Mouse (Mus musculus): ENCODE results near the gene Nap1l1. TPM values are rescaled to one million over a fixed set of nuclear protein-coding genes. Genes with fewer than 3 reads are reported as not detected.

Nap1l1 gene
- polyA plus RNA-seq, 1 experiment from 2014 or later, result 265 TPM

DNA sequence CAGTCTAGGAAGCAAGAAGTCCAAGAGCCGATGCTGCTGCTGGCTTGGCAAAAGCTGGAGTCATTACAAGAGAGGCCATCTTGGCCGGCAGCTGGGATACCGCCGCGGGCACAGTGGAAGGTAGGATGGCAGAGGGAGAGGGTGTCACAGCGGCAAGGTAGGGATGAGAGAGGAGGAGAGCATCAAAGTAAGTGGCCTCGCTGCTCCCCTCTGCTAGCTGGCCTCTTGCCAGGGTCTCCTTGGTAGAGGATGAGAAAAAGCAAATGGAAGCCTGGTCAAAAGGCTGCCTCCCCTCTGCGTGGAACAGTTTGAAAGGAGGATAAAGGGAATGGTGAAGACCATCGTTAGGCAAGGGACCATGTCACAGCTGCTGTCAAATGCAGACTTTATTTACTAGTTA, 14.0 kb upstream of the Nap1l1 start:
- H3K9ac ChIP-seq, result no peak overlapping the region
- H3K4me1 ChIP-seq, result peaks cover 8% of the 10 kb centered on the region
- no peaks in the 10 kb centered on the region for H3K27me3 ChIP-seq
- H3K9me3 ChIP-seq (replicated peaks), result no peaks in the 10 kb centered on the region
- no peak overlapping the region for H3K4me3 ChIP-seq
- ATAC-seq (ENCODE audit: low FRiP score), result no peak
- H3K27ac ChIP-seq, result no peak overlapping the region
- H3K36me3 ChIP-seq, result no peaks in the 10 kb centered on the region
- H3K4me2 ChIP-seq (replicated peaks), result no peak overlapping the region
- WGBS, result 76% methylated on average over 9 of the region's 9 CpGs

DNA sequence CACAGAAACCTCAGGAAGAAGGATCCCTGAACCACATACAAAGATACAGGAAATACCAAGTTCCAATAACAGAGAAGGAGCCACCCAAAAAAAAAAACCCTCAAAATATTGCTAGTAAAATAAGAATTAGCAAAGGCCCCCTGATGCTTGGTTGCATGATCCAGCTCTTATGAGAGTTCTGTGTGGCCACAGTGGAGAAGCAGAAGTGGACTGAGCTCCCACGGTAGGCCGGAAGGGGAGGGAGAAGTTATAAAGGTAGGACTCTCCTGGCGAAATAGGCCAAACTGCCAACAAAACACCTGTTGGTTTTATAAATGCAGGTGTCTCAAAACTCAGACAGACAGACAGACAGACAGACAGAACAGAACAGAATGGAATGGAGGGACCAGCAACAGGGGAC, 13.1 kb upstream of the Nap1l1 start:
- 80% methylated on average over 3 of the region's 3 CpGs for WGBS
- ATAC-seq (ENCODE audit: low FRiP score), result no peak

GRCm38 (mm10) chr10:111460381-111460780, 12.6 kb upstream of the Nap1l1 start:
- Histone ChIP-seq H3K27ac (no peak overlapping the region), H3K36me3 (no peaks in the 10 kb centered on the region), H3K9ac (no peak overlapping the region), H3K27me3 (no peaks in the 10 kb centered on the region), H3K9me3 (replicated peaks) (no peaks in the 10 kb centered on the region), H3K4me2 (replicated peaks) (no peak overlapping the region), H3K4me3 (no peak overlapping the region), H3K4me1 (peaks cover 8% of the 10 kb centered on the region)
- ATAC-seq (ENCODE audit: low FRiP score), result peak; percentile 40
- WGBS, result 8% methylated on average over 4 of the region's 4 CpGs

More for the DNA sequence above, 13.1 kb upstream of the Nap1l1 start:
- H3K27me3 ChIP-seq, result no peaks in the 10 kb centered on the region
- H3K4me1 ChIP-seq, result peaks cover 8% of the 10 kb centered on the region
- no peaks in the 10 kb centered on the region for H3K9me3 ChIP-seq (replicated peaks)
- no peak overlapping the region for H3K4me2 ChIP-seq (replicated peaks)
- H3K36me3 ChIP-seq, result no peaks in the 10 kb centered on the region
- no peak overlapping the region for H3K9ac ChIP-seq
- no peak overlapping the region for H3K27ac ChIP-seq
- H3K4me3 ChIP-seq, result no peak overlapping the region

- Histone ChIP-seq H3K9ac (no peak overlapping the region), H3K36me3 (no peaks in the 10 kb centered on the region), H3K4me2 (replicated peaks) (no peak overlapping the region), H3K27me3 (no peaks in the 10 kb centered on the region), H3K27ac (no peak overlapping the region), H3K4me3 (no peak overlapping the region), H3K4me1 (peaks cover 4% of the 10 kb centered on the region), H3K9me3 (replicated peaks) (no peaks in the 10 kb centered on the region)
- WGBS, result 95% methylated on average over 1 of the region's 1 CpGs
- ATAC-seq (ENCODE audit: low FRiP score), result no peak
These were observed 8.2 kb upstream of the Nap1l1 start for GRCm38 (mm10) chr10:111464833-111465232.

- no peak overlapping the region for H3K27ac ChIP-seq
- no peaks in the 10 kb centered on the region for H3K27me3 ChIP-seq
- no peaks in the 10 kb centered on the region for H3K9me3 ChIP-seq (replicated peaks)
- H3K36me3 ChIP-seq, result no peaks in the 10 kb centered on the region
- H3K4me3 ChIP-seq, result no peak overlapping the region
- no peak overlapping the region for H3K4me2 ChIP-seq (replicated peaks)
- 35% methylated on average over 2 of the region's 2 CpGs for WGBS
- no peak overlapping the region for H3K9ac ChIP-seq
- no peak for ATAC-seq (ENCODE audit: low FRiP score)
- peaks cover 2% of the 10 kb centered on the region for H3K4me1 ChIP-seq
These were observed 7.6 kb upstream of the Nap1l1 start for GRCm38 (mm10) chr10:111465409-111465808.

DNA sequence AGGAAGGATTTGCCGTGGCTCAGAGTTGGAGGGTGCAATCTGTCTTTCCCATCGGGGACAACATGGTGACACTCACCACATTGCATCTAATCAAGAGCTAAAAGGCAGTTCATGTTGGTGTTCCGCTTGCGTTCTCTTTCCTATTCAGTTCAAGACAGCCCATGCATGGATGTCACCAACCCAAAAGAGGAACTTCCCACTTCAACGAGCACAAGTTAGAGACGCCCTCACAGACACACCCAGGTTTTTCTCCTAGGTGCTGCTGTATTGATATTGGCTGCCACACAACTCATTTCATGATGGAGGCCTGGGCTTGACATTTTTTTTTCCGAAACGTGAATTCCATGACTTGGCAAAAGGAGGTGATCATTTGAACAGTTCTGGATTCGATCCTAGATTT, 1.9 kb upstream of the Nap1l1 start:
- H3K27ac ChIP-seq, result no peak overlapping the region
- no peak overlapping the region for H3K9ac ChIP-seq
- H3K36me3 ChIP-seq, result no peaks in the 10 kb centered on the region
- 76% methylated on average over 9 of the region's 9 CpGs for WGBS
- H3K4me2 ChIP-seq (replicated peaks), result no peak overlapping the region
- no peak overlapping the region for H3K4me3 ChIP-seq
- no peaks in the 10 kb centered on the region for H3K9me3 ChIP-seq (replicated peaks)
- no peak for ATAC-seq (ENCODE audit: low FRiP score)
- peaks cover 19% of the 10 kb centered on the region for H3K4me1 ChIP-seq
- H3K27me3 ChIP-seq, result no peaks in the 10 kb centered on the region

DNA sequence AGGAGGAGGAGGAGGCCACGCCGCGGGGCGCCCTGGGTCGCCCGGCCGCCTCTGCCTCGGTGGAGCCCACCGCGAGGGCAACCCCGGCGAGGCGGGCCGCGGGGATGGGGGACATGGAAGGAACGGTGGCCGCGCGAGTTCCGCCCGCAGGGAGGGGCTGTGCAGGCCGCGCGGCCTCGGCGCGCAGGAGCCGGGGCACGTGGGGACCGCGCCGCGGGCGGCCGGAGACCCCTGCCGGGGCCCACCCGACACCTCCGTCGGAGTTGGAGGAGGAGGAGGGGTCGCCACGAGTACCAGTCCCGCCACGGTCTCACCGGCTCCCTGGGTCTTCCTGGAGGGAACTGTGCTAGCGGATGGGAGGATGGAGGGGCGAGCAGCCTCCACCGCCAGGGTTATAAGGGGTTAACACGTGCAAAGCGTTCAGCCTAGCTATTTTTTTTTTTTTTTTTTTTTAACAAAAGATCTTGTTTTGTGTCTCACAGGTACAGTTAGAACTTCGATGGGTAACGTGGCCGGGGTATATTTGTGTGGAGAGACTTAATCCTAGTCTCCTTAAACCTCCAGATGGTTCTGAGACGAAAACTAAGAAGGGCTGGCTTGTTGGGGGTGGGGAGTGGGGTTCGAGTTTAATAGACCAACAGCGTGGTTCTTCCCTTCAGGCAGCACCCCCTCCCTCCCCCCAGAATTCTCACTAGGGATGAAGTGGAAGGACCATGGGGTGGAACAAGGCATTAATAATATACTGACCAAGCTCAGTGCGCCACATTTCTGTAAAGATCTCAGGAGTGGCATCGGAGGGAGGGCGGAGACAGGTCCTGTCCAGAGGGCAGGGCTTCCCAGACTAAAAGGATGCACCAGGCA, 718 bp downstream of the Nap1l1 start:
- no peaks in the 10 kb centered on the region for H3K36me3 ChIP-seq
- H3K4me1 ChIP-seq, result peaks cover 25% of the 10 kb centered on the region
- H3K9me3 ChIP-seq (replicated peaks), result no peaks in the 10 kb centered on the region
- ATAC-seq (ENCODE audit: low FRiP score), result peak; percentile 80
- WGBS, result under 1% methylated on average over 55 of the region's 58 CpGs
- H3K4me2 ChIP-seq (replicated peaks), result peak overlapping the region; percentile 70
- H3K27me3 ChIP-seq, result no peaks in the 10 kb centered on the region
- peak overlapping the region; percentile 97 for H3K4me3 ChIP-seq
- peak overlapping the region; percentile 99 for H3K27ac ChIP-seq
- peak overlapping the region; percentile 98 for H3K9ac ChIP-seq

- Histone ChIP-seq H3K4me1 (peaks cover 29% of the 10 kb centered on the region), H3K4me3 (no peak overlapping the region), H3K27ac (no peak overlapping the region), H3K4me2 (replicated peaks) (0 out of 2 replicates have a peak overlapping the region, but pooled peaks have one; percentile 19), H3K9ac (no peak overlapping the region), H3K36me3 (peaks cover 2% of the 10 kb centered on the region), H3K9me3 (replicated peaks) (no peaks in the 10 kb centered on the region), H3K27me3 (no peaks in the 10 kb centered on the region)
- WGBS, result 51% methylated on average over 4 of the region's 4 CpGs
- ATAC-seq (ENCODE audit: low FRiP score), result no peak
These were observed 3.3 kb downstream of the Nap1l1 start for GRCm38 (mm10) chr10:111476301-111476700.

- ATAC-seq (ENCODE audit: low FRiP score), result no peak
- Histone ChIP-seq H3K4me2 (replicated peaks) (no peak overlapping the region), H3K4me1 (peaks cover 29% of the 10 kb centered on the region), H3K9me3 (replicated peaks) (no peaks in the 10 kb centered on the region), H3K9ac (no peak overlapping the region), H3K27me3 (no peaks in the 10 kb centered on the region), H3K27ac (no peak overlapping the region), H3K4me3 (no peak overlapping the region), H3K36me3 (peaks cover 10% of the 10 kb centered on the region)
- WGBS, result 85% methylated on average over 6 of the region's 6 CpGs
These were observed 4.0 kb downstream of the Nap1l1 start for GRCm38 (mm10) chr10:111476989-111477510.

- no peak for ATAC-seq (ENCODE audit: low FRiP score)
- H3K36me3 ChIP-seq, result peaks cover 25% of the 10 kb centered on the region
These were observed 6.6 kb downstream of the Nap1l1 start for GRCm38 (mm10) chr10:111479599-111479998.

GRCm38 (mm10) chr10:111482654-111483053, 9.6 kb downstream of the Nap1l1 start:
- Histone ChIP-seq H3K27me3 (no peaks in the 10 kb centered on the region), H3K4me1 (peaks cover 4% of the 10 kb centered on the region; the same call in 1 of the 2 replicates), H3K4me2 (replicated peaks) (no peak overlapping the region), H3K27ac (no peak overlapping the region), H3K4me3 (no peak overlapping the region), H3K9ac (no peak overlapping the region), H3K9me3 (replicated peaks) (no peaks in the 10 kb centered on the region), H3K36me3 (peaks cover 45% of the 10 kb centered on the region)
- no peak for ATAC-seq (ENCODE audit: low FRiP score)
- 92% methylated on average over 2 of the region's 2 CpGs for WGBS

More at GRCm38 (mm10) chr10:111479599-111479998, 6.6 kb downstream of the Nap1l1 start:
- H3K9me3 ChIP-seq (replicated peaks), result no peaks in the 10 kb centered on the region
- no peak overlapping the region for H3K9ac ChIP-seq
- no peaks in the 10 kb centered on the region for H3K27me3 ChIP-seq
- WGBS, result 77% methylated on average over 5 of the region's 5 CpGs
- no peak overlapping the region for H3K27ac ChIP-seq
- H3K4me3 ChIP-seq, result no peak overlapping the region
- H3K4me2 ChIP-seq (replicated peaks), result no peak overlapping the region
- H3K4me1 ChIP-seq, result peaks cover 18% of the 10 kb centered on the region

DNA sequence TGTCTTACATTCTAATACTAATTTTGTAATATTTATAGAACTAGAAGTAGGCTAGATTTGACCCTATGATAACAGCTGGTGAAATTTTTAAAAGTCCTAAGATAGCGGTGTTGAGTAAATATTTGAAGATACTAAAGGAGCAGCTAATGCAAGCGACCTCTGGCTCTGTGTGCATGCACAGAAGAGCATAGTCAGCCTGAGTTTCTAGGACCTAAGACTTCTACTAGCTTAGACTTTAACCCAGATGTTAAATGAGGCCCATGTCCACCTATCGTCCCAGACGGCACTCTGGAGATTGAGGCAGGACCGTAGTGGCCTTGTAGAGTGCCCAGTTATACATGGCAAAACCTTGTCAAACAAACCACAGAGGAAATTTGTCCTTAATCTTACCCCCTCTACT, 11.1 kb downstream of the Nap1l1 start:
- Histone ChIP-seq H3K4me1 (peaks cover 4% of the 10 kb centered on the region; the same call in 1 of the 2 replicates), H3K27ac (no peak overlapping the region), H3K9ac (no peak overlapping the region), H3K9me3 (replicated peaks) (no peaks in the 10 kb centered on the region), H3K4me3 (no peak overlapping the region), H3K4me2 (replicated peaks) (no peak overlapping the region), H3K27me3 (no peaks in the 10 kb centered on the region), H3K36me3 (peaks cover 54% of the 10 kb centered on the region)
- no peak for ATAC-seq (ENCODE audit: low FRiP score)
- WGBS, result 92% methylated on average over 5 of the region's 5 CpGs

GRCm38 (mm10) chr10:111488793-111489192, 15.8 kb downstream of the Nap1l1 start:
- H3K27ac ChIP-seq, result no peak overlapping the region
- no peak overlapping the region for H3K9ac ChIP-seq
- peaks cover 67% of the 10 kb centered on the region for H3K36me3 ChIP-seq
- H3K4me3 ChIP-seq, result no peak overlapping the region
- H3K4me2 ChIP-seq (replicated peaks), result no peak overlapping the region
- H3K27me3 ChIP-seq, result no peaks in the 10 kb centered on the region
- ATAC-seq (ENCODE audit: low FRiP score), result no peak
- WGBS, result 90% methylated on average over 2 of the region's 2 CpGs
- H3K4me1 ChIP-seq, result no peaks in the 10 kb centered on the region
- H3K9me3 ChIP-seq (replicated peaks), result no peaks in the 10 kb centered on the region
